Comparison of ENCODE assay signal across 23 mouse cellular contexts in genomic region chr19:21855421-21856128, GRCm38 (mm10).
DNase-seq lines count a peak whose midpoint lies in the region; ATAC-seq lines count a peak whose summit lies in the region.
"Had no signal": no experiment of that assay in that cellular context is flagged by ENCODE, and none has a peak within 500 bp of the region (broad histone marks: within the 10 kb centered on the region; RNA-seq: fewer than 3 reads in every experiment).

No protein-coding gene starts in this region.

- peak overlapping the region; percentile 13; the same call in 1 of the 2 replicates for H3K27ac ChIP-seq in heart, embryonic 12.5 days (ENCODE audit: poor library complexity, severe bottlenecking)
- H3K27ac ChIP-seq in heart, embryonic 10.5 days, result no peak overlapping the region
- no peak overlapping the region for H3K27ac ChIP-seq in midbrain, embryonic 11.5 days (ENCODE audit: low read depth, low read length)
- H3K27ac ChIP-seq in midbrain, embryonic 15.5 days, result no peak overlapping the region
- H3K27ac ChIP-seq: embryonic facial prominence, embryonic 12.5 days; embryonic facial prominence, embryonic 15.5 days; hindbrain, embryonic 10.5 days; hindbrain, embryonic 13.5 days; intestine, embryonic 15.5 days had no signal

- ATAC-seq in heart, embryonic 12.5 days (ENCODE audit: insufficient number of reproducible peaks, low FRiP score), result no peak
- no peak for ATAC-seq in midbrain, embryonic 11.5 days (ENCODE audit: low FRiP score)
- ATAC-seq in midbrain, embryonic 15.5 days (replicated peaks), result no peak
- ATAC-seq: forebrain, embryonic 14.5 days; forebrain, postnatal 0 days; hindbrain, embryonic 16.5 days; intestine, embryonic 15.5 days had no signal

- peaks cover 2% of the 10 kb centered on the region; the same call in 1 of the 2 replicates for H3K9me3 ChIP-seq in heart, embryonic 12.5 days (replicated peaks)
- no peaks in the 10 kb centered on the region for H3K9me3 ChIP-seq in heart, embryonic 10.5 days
- H3K9me3 ChIP-seq in midbrain, embryonic 11.5 days (ENCODE audit: control insufficient read depth, low read length), result no peaks in the 10 kb centered on the region
- H3K9me3 ChIP-seq in midbrain, embryonic 15.5 days, result no peaks in the 10 kb centered on the region
- H3K9me3 ChIP-seq: embryonic facial prominence, embryonic 12.5 days; embryonic facial prominence, embryonic 15.5 days; hindbrain, embryonic 10.5 days; hindbrain, embryonic 13.5 days; intestine, embryonic 15.5 days had no signal

- no peak overlapping the region for H3K4me3 ChIP-seq in heart, embryonic 12.5 days
- H3K4me3 ChIP-seq in heart, embryonic 10.5 days, result no peak overlapping the region
- H3K4me3 ChIP-seq in midbrain, embryonic 11.5 days (ENCODE audit: low read depth, low read length), result no peak overlapping the region
- H3K4me3 ChIP-seq in midbrain, embryonic 15.5 days, result no peak overlapping the region
- H3K4me3 ChIP-seq: embryonic facial prominence, embryonic 12.5 days; embryonic facial prominence, embryonic 15.5 days; gastrocnemius, adult 2 months; hindbrain, embryonic 10.5 days; hindbrain, embryonic 13.5 days; intestine, embryonic 15.5 days had no signal

- 67% methylated on average over 8 of the region's 8 CpGs for WGBS in heart, embryonic 12.5 days
- WGBS in heart, embryonic 10.5 days, result 67% methylated on average over 8 of the region's 8 CpGs
- WGBS in midbrain, embryonic 11.5 days, result 91% methylated on average over 8 of the region's 8 CpGs
- 90% methylated on average over 8 of the region's 8 CpGs for WGBS in midbrain, embryonic 15.5 days

- peaks cover 62% of the 10 kb centered on the region for H3K36me3 ChIP-seq in heart, embryonic 12.5 days
- peaks cover 64% of the 10 kb centered on the region for H3K36me3 ChIP-seq in heart, embryonic 10.5 days
- peaks cover 28% of the 10 kb centered on the region for H3K36me3 ChIP-seq in midbrain, embryonic 11.5 days (ENCODE audit: control insufficient read depth, insufficient read depth, low read length)
- peaks cover 34% of the 10 kb centered on the region; the same call in 1 of the 2 replicates for H3K36me3 ChIP-seq in midbrain, embryonic 15.5 days (replicated peaks)

- H3K4me1 ChIP-seq in heart, embryonic 12.5 days (replicated peaks), result peaks cover 15% of the 10 kb centered on the region
- H3K4me1 ChIP-seq in heart, embryonic 10.5 days, result peaks cover 5% of the 10 kb centered on the region; the same call in 1 of the 2 replicates
- no peaks in the 10 kb centered on the region for H3K4me1 ChIP-seq in midbrain, embryonic 11.5 days (ENCODE audit: control insufficient read depth, insufficient read depth, low read length)
- H3K4me1 ChIP-seq in midbrain, embryonic 15.5 days, result no peaks in the 10 kb centered on the region
- H3K4me1 ChIP-seq: embryonic facial prominence, embryonic 12.5 days; embryonic facial prominence, embryonic 15.5 days; hindbrain, embryonic 10.5 days; hindbrain, embryonic 13.5 days; intestine, embryonic 15.5 days had no signal

- no peak overlapping the region for H3K9ac ChIP-seq in heart, embryonic 12.5 days
- H3K9ac ChIP-seq in midbrain, embryonic 11.5 days (ENCODE audit: low read length), result no peak overlapping the region
- no peak overlapping the region for H3K9ac ChIP-seq in midbrain, embryonic 15.5 days
- H3K9ac ChIP-seq: embryonic facial prominence, embryonic 12.5 days; embryonic facial prominence, embryonic 15.5 days; forebrain, postnatal 0 days; hindbrain, embryonic 13.5 days; intestine, embryonic 15.5 days had no signal

- DNase-seq in heart, adult 11 months, result peak; percentile 82
- DNase-seq in heart, postnatal 10 days, result no peak
- DNase-seq in heart, embryonic 10.5 days (ENCODE audit: low spot score), result no peak
- DNase-seq in midbrain, embryonic 11.5 days (ENCODE audit: low spot score, missing footprints), result peak; percentile 66
- DNase-seq: adrenal gland, adult 2 months; adrenal gland, postnatal 14 days; cerebellum, adult 11 months; cerebellum, adult 2 months; cerebellum, adult 9-11 months; cerebellum, postnatal 25 days; forebrain, postnatal 0 days; gastrocnemius, adult 2 months; gastrocnemius, postnatal 14 days; kidney, adult 18-20 months had no signal

- intact Hi-C loops in heart, postnatal 10 days (cut with DNase I), result loop anchor here (5.0 kb wide), 1 partner anchor 87 kb away; no protein-coding TSS in a partner anchor

- no peak overlapping the region for H3K4me2 ChIP-seq in heart, embryonic 12.5 days
- H3K4me2 ChIP-seq in midbrain, embryonic 11.5 days, result no peak overlapping the region
- H3K4me2 ChIP-seq in midbrain, embryonic 15.5 days, result no peak overlapping the region
- H3K4me2 ChIP-seq: embryonic facial prominence, embryonic 12.5 days; embryonic facial prominence, embryonic 15.5 days; hindbrain, embryonic 13.5 days; intestine, embryonic 15.5 days had no signal

- no peaks in the 10 kb centered on the region for H3K27me3 ChIP-seq in heart, embryonic 12.5 days (replicated peaks)
- H3K27me3 ChIP-seq in heart, embryonic 10.5 days (ENCODE audit: insufficient read depth, poor library complexity, severe bottlenecking), result no peaks in the 10 kb centered on the region
- no peaks in the 10 kb centered on the region for H3K27me3 ChIP-seq in midbrain, embryonic 11.5 days (ENCODE audit: control insufficient read depth, insufficient read depth, low read length)
- H3K27me3 ChIP-seq in midbrain, embryonic 15.5 days (replicated peaks), result no peaks in the 10 kb centered on the region
- H3K27me3 ChIP-seq: embryonic facial prominence, embryonic 12.5 days; embryonic facial prominence, embryonic 15.5 days; hindbrain, embryonic 13.5 days; intestine, embryonic 15.5 days had no signal

Comparison
In these comparisons a context has a peak if more than half of its experiments do, and no peak if none do; other contexts are left out.
1. DNase-seq: peak in heart, adult 11 months (single experiment) and midbrain, embryonic 11.5 days (single experiment); none in heart, postnatal 10 days (0 of 2) and heart, embryonic 10.5 days (single experiment).